21 mouse cellular contexts compared by ENCODE assay signal in the genomic region with DNA sequence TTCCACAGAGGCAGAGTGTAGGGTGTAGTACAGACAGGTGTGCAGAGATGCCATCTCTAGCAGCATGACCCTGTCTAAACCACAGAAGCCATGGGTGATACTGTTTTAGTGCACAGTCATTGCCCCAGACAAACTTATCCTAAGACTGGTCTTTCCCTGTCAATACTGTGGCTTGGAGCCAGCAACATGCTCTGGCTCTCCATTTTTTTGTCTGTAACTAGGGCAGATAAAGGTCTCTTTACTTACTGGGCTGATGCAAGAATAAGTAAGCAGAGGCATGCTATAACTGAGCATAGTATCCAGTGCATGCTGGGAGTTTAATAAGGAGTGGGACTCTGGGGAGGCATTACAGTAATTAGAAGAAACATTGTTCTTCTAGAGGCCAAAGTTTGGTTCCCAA.
A peak's percentile ranks its signal among the peaks of the same experiment; 100 is the strongest.
DNase-seq lines count a peak whose midpoint lies in the region; ATAC-seq and TF ChIP-seq lines count a peak whose summit lies in the region.
"Had no signal": no experiment of that assay in that cellular context is flagged by ENCODE, and none has a peak within 500 bp of the region (broad histone marks: within the 10 kb centered on the region; RNA-seq: fewer than 3 reads in every experiment).

No protein-coding gene starts in this region.

- 0 out of 2 replicates have a peak, but pooled peaks cover 3% of the 10 kb centered on the region for H3K4me1 ChIP-seq in liver, postnatal 0 days (ENCODE audit: insufficient read depth)
- H3K4me1 ChIP-seq: embryonic facial prominence, embryonic 13.5 days; embryonic facial prominence, embryonic 15.5 days; forebrain, embryonic 10.5 days; forebrain, embryonic 12.5 days had no signal

- no peaks in the 10 kb centered on the region for H3K27me3 ChIP-seq in liver, postnatal 0 days (ENCODE audit: insufficient read depth, low read length)
- H3K27me3 ChIP-seq: embryonic facial prominence, embryonic 13.5 days; embryonic facial prominence, embryonic 15.5 days had no signal

- no peak for TF ChIP-seq EP300 in liver, postnatal 0 days (IDR thresholded peaks at IDR 0.05; ENCODE audit: low read depth)

- H3K4me2 ChIP-seq in liver, postnatal 0 days (ENCODE audit: low read depth, low read length) = no peak overlapping the region
- H3K4me2 ChIP-seq: embryonic facial prominence, embryonic 13.5 days; embryonic facial prominence, embryonic 15.5 days; forebrain, embryonic 12.5 days had no signal

- H3K9me3 ChIP-seq in liver, postnatal 0 days (ENCODE audit: low read length) = no peaks in the 10 kb centered on the region
- H3K9me3 ChIP-seq: embryonic facial prominence, embryonic 13.5 days; embryonic facial prominence, embryonic 15.5 days; forebrain, embryonic 10.5 days; forebrain, embryonic 12.5 days had no signal

- peak; percentile 39 for DNase-seq in heart, adult 11 months
- no peak for DNase-seq in heart, adult 9 months (ENCODE audit: low spot score in 2 of 2)
- peak; percentile 23 for DNase-seq in liver, postnatal 0 days
- DNase-seq in liver = no peak
- DNase-seq in left cerebral cortex, adult 8-10 months (ENCODE audit: low spot score in 2 of 2) = no peak
- DNase-seq: adrenal gland, postnatal 10 days; adrenal gland, postnatal 25 days; cerebellum, adult 11 months; cerebellum, adult 18-20 months; cerebellum, adult 8-10 months; cerebellum, adult 9-11 months; cerebellum, postnatal 14 days; cerebellum, postnatal 36 days; embryo, embryonic 11 days had no signal

- peak; percentile 67 for ATAC-seq in liver, postnatal 0 days
- ATAC-seq: forebrain, embryonic 14.5 days; forebrain, embryonic 16.5 days had no signal

- H3K9ac ChIP-seq in liver, postnatal 0 days (replicated peaks) = no peak overlapping the region
- H3K9ac ChIP-seq: embryonic facial prominence, embryonic 13.5 days; embryonic facial prominence, embryonic 15.5 days; forebrain, embryonic 12.5 days had no signal

- no peak overlapping the region for H3K4me3 ChIP-seq in liver, postnatal 0 days (ENCODE audit: low read depth, low read length)
- H3K4me3 ChIP-seq: embryonic facial prominence, embryonic 13.5 days; embryonic facial prominence, embryonic 15.5 days; erythroblast, embryonic 14.5 days; forebrain, embryonic 10.5 days; forebrain, embryonic 12.5 days had no signal

- TF ChIP-seq CTCF in liver, postnatal 0 days (IDR thresholded peaks at IDR 0.05; ENCODE audit: low read depth) = no peak

- H3K27ac ChIP-seq in liver, postnatal 0 days (ENCODE audit: low read depth) = no peak overlapping the region
- H3K27ac ChIP-seq: embryonic facial prominence, embryonic 13.5 days; embryonic facial prominence, embryonic 15.5 days; forebrain, embryonic 10.5 days; forebrain, embryonic 12.5 days had no signal

- no peaks in the 10 kb centered on the region for H3K36me3 ChIP-seq in liver, postnatal 0 days (replicated peaks; ENCODE audit: insufficient read depth, low read length)
- H3K36me3 ChIP-seq: embryonic facial prominence, embryonic 13.5 days; embryonic facial prominence, embryonic 15.5 days; forebrain, embryonic 10.5 days; forebrain, embryonic 12.5 days had no signal

Comparison
In these comparisons a context has a peak if more than half of its experiments do, and no peak if none do; other contexts are left out.
1. DNase-seq: peak in heart, adult 11 months (single experiment) and liver, postnatal 0 days (single experiment); none in heart, adult 9 months (0 of 2), liver (single experiment) and left cerebral cortex, adult 8-10 months (0 of 2).